Mouse (Mus musculus) limb, embryonic 10.5 days (tissue): ENCODE results near the gene Ipo4. TPM values are rescaled to one million over a fixed set of nuclear protein-coding genes. Genes with fewer than 3 reads are reported as not detected.

ENCODE experiments used
- DNase-seq: peaks from one replicate; pipeline ENCODE4 v3.0.0-alpha.2; 2017; ENCODE audit warnings: low spot score
- H3K27ac ChIP-seq: fragments of 300-500 bp; sonication (generic); 2 replicates; pipeline ENCODE4 v1.5.1; 2016; ENCODE audit warnings: mild to moderate bottlenecking
- H3K27me3 ChIP-seq: fragments of 300-500 bp; sonication (generic); 2 replicates; pipeline ENCODE4 v1.6.1; 2016; ENCODE audit warnings: low read depth, mild to moderate bottlenecking; ENCODE audit not compliant: poor library complexity, severe bottlenecking
- H3K36me3 ChIP-seq: fragments of 300-500 bp; sonication (generic); 2 replicates; pipeline ENCODE4 v1.6.1; 2016; ENCODE audit warnings: mild to moderate bottlenecking, moderate library complexity
- H3K4me1 ChIP-seq: fragments of 300-500 bp; sonication (generic); 2 replicates; pipeline ENCODE4 v1.6.1; 2016
- H3K4me3 ChIP-seq: fragments of 300-500 bp; sonication (generic); 2 replicates; pipeline ENCODE4 v1.5.1; 2016; ENCODE audit warnings: mild to moderate bottlenecking, moderate library complexity
- H3K9me3 ChIP-seq: fragments of 300-500 bp; sonication (generic); replicated peaks from 2 replicates; pipeline ENCODE4 v1.6.1; 2016; ENCODE audit warnings: mild to moderate bottlenecking
- WGBS: fragments of 180-500 bp; shearing (Covaris S2); methylation state at CpG from one replicate; pipeline ENCODE4 v1.1.7; 2016; 5-methylcytosine and 5-hydroxymethylcytosine counted together
- polyA plus RNA-seq: library from polyadenylated mRNA; unstranded; fragments of >200 nt; fragmentation: Nextera tagmentation; extraction: Ambion mirVana; gene quantifications from 2 replicates; pipeline ENCODE4 v1.2.1, GENCODE M21; 2016

Ipo4 gene
- polyA plus RNA-seq, 1 experiment from 2014 or later: 134 TPM

DNA sequence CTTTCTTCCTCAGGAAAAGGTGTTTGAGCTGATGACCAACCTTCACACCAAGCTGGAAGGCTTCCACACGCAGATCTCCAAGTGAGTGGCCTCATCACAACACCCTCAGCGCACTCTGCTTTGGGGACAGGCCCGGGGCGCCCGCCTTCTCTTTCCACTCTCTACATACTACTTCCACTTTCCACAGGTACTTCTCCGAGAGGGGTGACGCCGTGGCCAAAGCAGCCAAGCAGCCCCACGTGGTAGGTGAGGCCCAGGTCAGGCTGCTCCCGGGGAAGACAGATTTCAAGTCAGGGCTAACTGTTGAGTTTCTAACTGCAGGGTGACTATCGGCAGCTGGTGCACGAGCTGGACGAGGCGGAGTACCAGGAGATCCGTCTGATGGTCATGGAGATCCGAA lies 55.0 kb downstream of the Ipo4 start:
- Histone ChIP-seq H3K4me1 (peaks cover 41% of the 10 kb centered on the region), H3K9me3 (no peaks in the 10 kb centered on the region), H3K36me3 (peaks cover 26% of the 10 kb centered on the region), H3K27me3 (peaks cover 15% of the 10 kb centered on the region; the same call in 1 of the 2 replicates), H3K4me3 (no peak overlapping the region), H3K27ac (no peak overlapping the region)
- 95% methylated on average over 16 of the region's 16 CpGs for WGBS
- DNase-seq: no peak

DNA sequence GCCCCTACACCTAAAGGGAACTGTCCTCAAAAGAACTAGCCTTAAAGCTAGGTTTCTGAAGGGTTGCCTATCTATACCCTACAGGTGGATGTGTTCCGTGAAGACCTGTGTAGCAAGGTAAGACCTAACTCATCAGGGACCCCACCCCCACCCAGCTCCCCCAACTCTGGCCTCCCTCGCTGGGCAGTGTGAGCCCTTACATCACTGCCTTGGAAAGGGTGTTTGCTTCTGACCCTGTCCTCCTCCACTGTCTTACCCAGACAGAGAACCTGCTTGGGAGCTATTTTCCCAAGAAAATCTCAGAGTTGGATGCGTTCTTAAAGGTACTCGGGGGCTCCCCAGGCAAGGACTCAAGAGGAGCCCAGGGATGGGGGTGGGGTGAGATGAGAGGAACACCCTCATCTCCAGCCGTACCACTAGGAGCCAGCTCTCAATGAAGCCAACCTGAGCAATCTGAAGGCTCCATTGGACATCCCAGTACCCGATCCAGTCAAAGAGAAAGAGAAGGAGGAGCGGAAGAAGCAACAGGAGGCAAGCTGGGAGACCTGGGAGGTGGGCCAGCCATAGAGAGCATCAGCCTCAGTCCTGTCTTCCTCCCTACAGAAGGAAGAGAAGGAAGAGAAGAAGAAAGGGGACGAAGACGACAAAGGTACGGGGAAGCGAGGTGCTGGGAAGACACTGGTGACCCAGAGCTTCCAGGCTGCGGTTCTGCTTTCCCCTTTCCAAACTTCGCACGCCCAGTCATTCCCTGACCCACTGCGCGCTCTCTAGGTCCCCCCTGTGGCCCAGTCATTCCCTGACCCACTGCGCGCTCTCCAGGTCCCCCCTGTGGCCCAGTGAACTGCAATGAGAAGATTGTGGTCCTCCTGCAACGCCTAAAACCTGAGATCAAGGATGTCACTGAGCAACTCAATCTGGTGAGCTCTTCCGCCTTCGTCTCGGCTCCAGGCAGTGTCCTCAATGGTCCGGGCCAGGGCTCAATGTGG lies 56.0 kb downstream of the Ipo4 start:
- Histone ChIP-seq H3K36me3 (peaks cover 26% of the 10 kb centered on the region), H3K27me3 (peaks cover 14% of the 10 kb centered on the region; the same call in 1 of the 2 replicates), H3K4me3 (no peak overlapping the region; the same call in 1 of the 2 replicates), H3K4me1 (peaks cover 39% of the 10 kb centered on the region), H3K9me3 (no peaks in the 10 kb centered on the region), H3K27ac (no peak overlapping the region)
- WGBS: 84% methylated on average over 23 of the region's 23 CpGs
- DNase-seq: no peak

DNA sequence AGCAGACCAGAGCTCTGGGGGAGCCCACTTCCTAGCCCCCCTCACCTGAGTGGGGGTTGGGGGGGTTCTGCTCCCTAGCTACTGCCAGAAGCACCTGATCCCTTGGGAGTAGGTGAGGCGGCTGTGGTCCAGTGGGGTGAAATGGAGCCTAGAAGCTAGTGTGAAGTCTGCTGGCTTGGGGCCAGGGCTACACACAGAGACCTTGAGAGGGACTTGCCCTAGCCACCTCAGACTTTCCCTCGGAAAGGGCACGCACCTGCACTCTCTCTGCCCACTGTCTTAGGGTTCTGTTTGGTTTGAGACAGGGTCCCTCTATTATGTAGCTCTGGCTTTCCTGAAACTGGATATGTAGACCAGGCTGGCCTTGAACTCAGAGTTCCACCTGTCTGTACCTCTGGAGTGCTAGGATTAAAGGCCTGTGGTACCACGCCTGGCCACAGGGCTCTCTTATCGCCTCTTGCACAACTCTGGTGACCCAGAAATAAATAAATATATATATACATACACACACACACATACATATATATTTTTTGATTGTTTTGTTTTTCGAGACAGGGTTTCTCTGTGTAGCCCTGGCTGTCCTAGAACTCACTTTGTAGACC lies 57.0 kb downstream of the Ipo4 start:
- DNase-seq: no peak
- Histone ChIP-seq H3K36me3 (peaks cover 26% of the 10 kb centered on the region), H3K4me3 (peak overlapping the region; percentile 83), H3K9me3 (no peaks in the 10 kb centered on the region), H3K27me3 (0 out of 2 replicates have a peak, but pooled peaks cover 3% of the 10 kb centered on the region), H3K4me1 (peaks cover 33% of the 10 kb centered on the region), H3K27ac (peak overlapping the region; percentile 94)
- 32% methylated on average over 6 of the region's 6 CpGs for WGBS

DNA sequence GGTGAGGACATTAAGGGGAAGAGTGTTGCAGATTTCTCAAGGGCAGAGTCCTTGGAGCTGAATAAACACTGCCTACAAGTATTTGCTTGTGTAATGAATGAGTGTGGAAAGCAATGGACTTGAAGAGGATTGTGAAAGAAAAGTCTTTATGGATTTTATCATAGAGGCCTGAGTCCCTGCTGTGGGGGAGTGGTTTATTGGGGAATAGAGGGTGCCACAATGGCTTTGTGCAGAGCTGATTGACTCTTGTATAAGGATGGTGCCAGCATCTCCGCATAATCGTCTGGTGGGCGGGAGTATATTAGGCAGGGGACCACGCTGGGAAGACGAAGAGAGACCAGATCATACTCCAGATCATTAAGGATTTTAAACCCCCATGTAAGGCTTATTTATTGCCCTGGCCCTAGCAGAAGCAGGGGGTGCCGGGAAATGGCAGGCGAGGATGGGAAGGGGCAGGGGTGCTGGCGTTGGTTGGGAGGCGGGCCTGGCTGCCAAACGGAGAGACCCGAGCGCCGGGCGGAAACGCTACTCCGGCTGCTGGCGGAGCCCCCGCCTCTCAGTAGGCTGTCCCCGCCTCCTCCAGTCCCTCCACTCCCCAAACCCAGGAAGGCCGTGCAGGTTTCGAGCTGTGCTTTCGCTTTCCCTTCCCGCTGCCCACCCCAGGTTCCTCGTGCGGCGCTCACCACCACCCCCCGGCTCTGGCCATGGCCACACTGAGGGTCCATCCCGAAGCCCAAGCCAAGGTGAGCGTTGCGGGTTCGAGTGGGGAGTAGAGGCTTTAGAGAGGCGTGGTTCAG lies 57.7 kb downstream of the Ipo4 start, which contains the start of gene Psme1:
Psme1 (plus strand) TSS at position 253 of the 797 bp plus-strand sequence.
- Histone ChIP-seq H3K27me3 (no peaks in the 10 kb centered on the region), H3K9me3 (no peaks in the 10 kb centered on the region), H3K27ac (peak within 1 kb of the TSS; percentile 94), H3K4me3 (peak within 1 kb of the TSS; percentile 83), H3K36me3 (peaks cover 26% of the 10 kb centered on the region), H3K4me1 (peaks cover 33% of the 10 kb centered on the region)
- peak; percentile 86 for DNase-seq
- 2% methylated on average over 30 of the region's 32 CpGs for WGBS

DNA sequence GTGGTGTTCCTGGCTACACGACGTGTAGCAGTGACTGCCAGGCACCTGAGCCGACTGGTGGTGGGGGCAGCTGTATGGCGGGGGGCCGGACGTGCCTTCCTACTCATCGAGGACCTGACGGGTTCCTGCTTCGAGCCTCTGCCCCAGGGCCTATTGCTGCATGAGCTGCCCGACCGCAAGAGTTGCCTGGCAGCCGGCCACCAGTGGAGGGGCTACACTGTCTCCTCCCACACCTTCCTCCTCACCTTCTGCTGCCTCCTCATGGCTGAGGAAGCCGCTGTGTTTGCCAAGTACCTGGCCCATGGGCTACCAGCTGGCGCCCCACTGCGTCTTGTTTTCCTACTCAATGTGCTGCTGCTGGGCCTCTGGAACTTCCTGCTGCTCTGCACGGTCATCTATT lies 59.4 kb downstream of the Ipo4 start:
- peak overlapping the region; percentile 44; the same call in 1 of the 2 replicates for H3K27ac ChIP-seq
- 83% methylated on average over 16 of the region's 16 CpGs for WGBS
- DNase-seq: no peak

DNA sequence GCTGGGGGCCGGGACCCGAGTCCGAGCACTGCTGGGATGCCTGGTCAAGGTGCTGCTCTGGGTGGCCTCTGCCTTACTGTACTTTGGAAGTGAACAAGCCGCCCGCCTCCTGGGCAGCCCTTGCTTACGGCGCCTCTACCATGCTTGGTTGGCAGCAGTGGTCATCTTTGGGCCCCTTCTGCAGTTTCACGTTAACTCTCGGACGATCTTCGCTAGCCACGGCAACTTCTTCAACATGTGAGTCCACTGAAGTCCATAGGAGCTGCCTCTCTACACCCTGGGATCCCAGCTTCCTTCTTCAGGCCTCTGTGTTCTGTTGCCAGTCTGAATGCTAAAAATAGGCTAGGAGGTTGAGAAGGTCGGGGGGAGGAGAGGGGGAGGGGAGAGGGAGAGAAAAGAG lies 60.0 kb downstream of the Ipo4 start:
- peaks cover 33% of the 10 kb centered on the region for H3K4me1 ChIP-seq
- peak overlapping the region; percentile 66 for H3K27ac ChIP-seq
- H3K27me3 ChIP-seq: no peaks in the 10 kb centered on the region
- H3K36me3 ChIP-seq: peaks cover 11% of the 10 kb centered on the region
- no peak overlapping the region for H3K4me3 ChIP-seq
- 72% methylated on average over 13 of the region's 13 CpGs for WGBS
- DNase-seq: no peak
- H3K9me3 ChIP-seq: no peaks in the 10 kb centered on the region

More for the DNA sequence above, 59.4 kb downstream of the Ipo4 start:
- H3K36me3 ChIP-seq: peaks cover 17% of the 10 kb centered on the region
- H3K4me1 ChIP-seq: peaks cover 33% of the 10 kb centered on the region
- no peaks in the 10 kb centered on the region for H3K27me3 ChIP-seq
- H3K9me3 ChIP-seq: no peaks in the 10 kb centered on the region
- H3K4me3 ChIP-seq: no peak overlapping the region

Other genes with a start within 250 kb of the Ipo4 start
- gene Dhrs4, start 157.2 kb downstream of the Ipo4 start, polyA plus RNA-seq: 74.5 and 83.2 TPM in 2 replicates
- 2.4 and 2.9 TPM in 2 replicates for gene Carmil3, start 145.3 kb downstream of the Ipo4 start, polyA plus RNA-seq
- gene Cpne6, start 125.5 kb downstream of the Ipo4 start, polyA plus RNA-seq: 0.05 TPM in 1 of 2 replicates, not detected in the other
- gene Nrl, start 111.0 kb downstream of the Ipo4 start, polyA plus RNA-seq: not detected in 2 replicates
- 22.1 and 26.9 TPM in 2 replicates for gene Pck2, start 95.7 kb downstream of the Ipo4 start, polyA plus RNA-seq
- gene Dcaf11, start 76.0 kb downstream of the Ipo4 start, polyA plus RNA-seq: 62.3 and 69.1 TPM in 2 replicates
- gene A730061H03Rik, start 75.6 kb downstream of the Ipo4 start, polyA plus RNA-seq: 0.59 and 0.87 TPM in 2 replicates
- gene Fitm1, start 60.3 kb downstream of the Ipo4 start, polyA plus RNA-seq: 1.3 and 3.9 TPM in 2 replicates
- 109 and 115 TPM in 2 replicates for gene Psme1, start 57.8 kb downstream of the Ipo4 start, polyA plus RNA-seq
- gene Emc9, start 50.7 kb downstream of the Ipo4 start, polyA plus RNA-seq: 5.2 and 5.4 TPM in 2 replicates
- gene Psme2, start 44.8 kb downstream of the Ipo4 start, polyA plus RNA-seq: 157 and 192 TPM in 2 replicates
- 19.7 and 22.6 TPM in 2 replicates for gene Rnf31, start 44.2 kb downstream of the Ipo4 start, polyA plus RNA-seq
- 4.9 and 7.0 TPM in 2 replicates for gene Irf9, start 32.4 kb downstream of the Ipo4 start, polyA plus RNA-seq
- 6.1 and 12.1 TPM in 2 replicates for gene Rec8, start 17.9 kb downstream of the Ipo4 start, polyA plus RNA-seq
- gene Gm49378, start 1.9 kb upstream of the Ipo4 start, polyA plus RNA-seq: 1.1 and 2.2 TPM in 2 replicates
- 80.6 and 92.0 TPM in 2 replicates for gene Tm9sf1, start 7.8 kb upstream of the Ipo4 start, polyA plus RNA-seq
- gene Tssk4, start 14.2 kb upstream of the Ipo4 start, polyA plus RNA-seq: 0.60 and 0.61 TPM in 2 replicates
- 58.8 and 67.0 TPM in 2 replicates for gene Mdp1, start 24.6 kb upstream of the Ipo4 start, polyA plus RNA-seq
- gene Gmpr2, start 36.0 kb upstream of the Ipo4 start, polyA plus RNA-seq: 55.8 and 60.8 TPM in 2 replicates
- 649 and 655 TPM in 2 replicates for gene Nedd8, start 36.2 kb upstream of the Ipo4 start, polyA plus RNA-seq
- gene Tinf2, start 45.9 kb upstream of the Ipo4 start, polyA plus RNA-seq: 66.2 and 77.9 TPM in 2 replicates
- 1.5 and 1.9 TPM in 2 replicates for gene Tgm1, start 78.0 kb upstream of the Ipo4 start, polyA plus RNA-seq
- gene Rabggta, start 86.3 kb upstream of the Ipo4 start, polyA plus RNA-seq: 27.3 and 29.7 TPM in 2 replicates
- 65.2 and 67.4 TPM in 2 replicates for gene Dhrs1, start 109.7 kb upstream of the Ipo4 start, polyA plus RNA-seq
- 68.7 and 71.4 TPM in 2 replicates for gene Nop9, start 109.7 kb upstream of the Ipo4 start, polyA plus RNA-seq
- gene Cideb, start 122.5 kb upstream of the Ipo4 start, polyA plus RNA-seq: 0.24 TPM in 1 of 2 replicates, not detected in the other
- gene Ltb4r2, start 125.5 kb upstream of the Ipo4 start, polyA plus RNA-seq: 0.23 and 0.30 TPM in 2 replicates
- gene Ltb4r1, start 130.0 kb upstream of the Ipo4 start, polyA plus RNA-seq: 0.14 and 0.26 TPM in 2 replicates
- 7.7 and 13.3 TPM in 2 replicates for gene Adcy4, start 148.1 kb upstream of the Ipo4 start, polyA plus RNA-seq
- gene Ripk3, start 152.9 kb upstream of the Ipo4 start, polyA plus RNA-seq: 25.3 and 29.3 TPM in 2 replicates
- 106 and 157 TPM in 2 replicates for gene Nfatc4, start 187.2 kb upstream of the Ipo4 start, polyA plus RNA-seq
- 31.1 and 44.4 TPM in 2 replicates for gene Nynrin, start 218.1 kb upstream of the Ipo4 start, polyA plus RNA-seq
- 0.15 and 0.31 TPM in 2 replicates for gene Cbln3, start 248.4 kb upstream of the Ipo4 start, polyA plus RNA-seq
- gene Khnyn, start 249.0 kb upstream of the Ipo4 start, polyA plus RNA-seq: 35.0 and 38.8 TPM in 2 replicates